Mouse (Mus musculus): ENCODE data around the gene Haspin. TPM values are rescaled to one million over a fixed set of nuclear protein-coding genes. Genes with fewer than 3 reads are reported as not detected.
A peak's percentile ranks its signal among the peaks of the same experiment; 100 is the strongest.
"Not testable (repeated sequence)": the region's sequence is repeated elsewhere in the genome, so short reads cannot be mapped to it uniquely, and the experiment has no call there.

Gene Haspin
- polyA plus RNA-seq, 1 experiment from 2014 or later = 2.5 TPM

DNA sequence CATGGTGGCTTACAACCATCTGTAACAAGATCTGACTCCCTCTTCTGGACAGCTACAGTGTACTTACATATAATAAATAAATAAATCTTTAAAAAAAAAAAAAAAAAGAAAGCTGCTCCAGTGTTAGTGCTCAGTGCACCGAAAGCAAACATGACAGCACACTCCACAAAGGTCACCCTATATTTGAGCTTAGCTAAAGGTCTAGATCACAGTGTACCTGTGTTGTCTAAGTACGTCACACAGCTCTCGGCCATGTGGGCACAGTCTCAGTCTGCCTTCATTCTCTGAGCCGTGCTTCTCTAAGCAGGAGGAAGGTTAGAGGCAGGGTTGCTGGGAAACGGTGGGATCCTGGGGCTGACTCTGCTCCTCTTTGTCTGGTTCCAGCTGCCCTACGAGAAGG is 11.6 kb downstream of the Haspin start:
- H3K4me2 ChIP-seq (ENCODE audit: low read length) = no peak overlapping the region
- no peaks in the 10 kb centered on the region for H3K4me1 ChIP-seq (ENCODE audit: control insufficient read depth, insufficient read depth, low read depth, low read length)
- ATAC-seq = no peak
- H3K9me3 ChIP-seq (ENCODE audit: control insufficient read depth, low read length) = no peaks in the 10 kb centered on the region
- no peak overlapping the region for H3K4me3 ChIP-seq (ENCODE audit: low read length)
- no peaks in the 10 kb centered on the region for H3K36me3 ChIP-seq (ENCODE audit: control insufficient read depth, insufficient read depth, low read length)
- H3K9ac ChIP-seq (ENCODE audit: low read depth, low read length) = no peak overlapping the region
- 90% methylated on average over 6 of the region's 6 CpGs for WGBS
- H3K27me3 ChIP-seq (replicated peaks; ENCODE audit: control insufficient read depth, insufficient read depth, low read length) = no peaks in the 10 kb centered on the region
- H3K27ac ChIP-seq (ENCODE audit: low read depth, low read length) = no peak overlapping the region

DNA sequence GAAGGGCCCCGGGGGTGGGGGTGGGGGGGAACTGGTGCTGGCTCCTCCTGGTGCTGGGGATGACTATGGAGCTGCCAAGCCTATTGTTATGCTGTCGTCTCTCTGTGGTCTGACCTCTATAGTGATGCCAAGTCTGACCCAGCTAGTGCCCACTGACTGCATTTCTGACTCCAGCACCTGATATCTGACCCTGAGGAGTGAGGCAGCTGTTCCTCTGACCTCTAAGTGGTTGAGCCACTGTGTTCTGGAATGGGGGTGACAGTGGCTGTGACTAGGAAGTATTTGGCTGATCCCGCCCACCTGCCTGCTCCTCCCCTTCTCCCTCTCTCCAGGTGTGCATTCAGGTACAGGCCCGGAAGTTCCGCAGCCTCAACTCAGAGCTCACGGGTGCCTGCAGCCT is 26.7 kb downstream of the Haspin start:
- Histone ChIP-seq H3K27ac (ENCODE audit: low read depth, low read length) (no peak overlapping the region), H3K9ac (ENCODE audit: low read depth, low read length) (no peak overlapping the region), H3K4me3 (ENCODE audit: low read length) (no peak overlapping the region), H3K36me3 (ENCODE audit: control insufficient read depth, insufficient read depth, low read length) (no peaks in the 10 kb centered on the region), H3K27me3 (replicated peaks; ENCODE audit: control insufficient read depth, insufficient read depth, low read length) (no peaks in the 10 kb centered on the region), H3K4me1 (ENCODE audit: control insufficient read depth, insufficient read depth, low read depth, low read length) (no peaks in the 10 kb centered on the region), H3K4me2 (ENCODE audit: low read length) (no peak overlapping the region), H3K9me3 (ENCODE audit: control insufficient read depth, low read length) (no peaks in the 10 kb centered on the region)
- whole genome bisulfite sequencing = 65% methylated on average over 6 of the region's 6 CpGs
- no peak for ATAC-seq

GRCm38 (mm10) chr11:73109941-73110340 is 28.2 kb downstream of the Haspin start:
- no peaks in the 10 kb centered on the region for H3K9me3 ChIP-seq (ENCODE audit: control insufficient read depth, low read length)
- no peak overlapping the region for H3K27ac ChIP-seq (ENCODE audit: low read depth, low read length)
- H3K4me2 ChIP-seq (ENCODE audit: low read length) = no peak overlapping the region
- H3K4me1 ChIP-seq (ENCODE audit: control insufficient read depth, insufficient read depth, low read depth, low read length) = no peaks in the 10 kb centered on the region
- H3K36me3 ChIP-seq (ENCODE audit: control insufficient read depth, insufficient read depth, low read length) = no peaks in the 10 kb centered on the region
- H3K27me3 ChIP-seq (replicated peaks; ENCODE audit: control insufficient read depth, insufficient read depth, low read length) = no peaks in the 10 kb centered on the region
- ATAC-seq = no peak
- H3K9ac ChIP-seq (ENCODE audit: low read depth, low read length) = no peak overlapping the region
- no peak overlapping the region for H3K4me3 ChIP-seq (ENCODE audit: low read length)
- WGBS = 79% methylated on average over 3 of the region's 3 CpGs

DNA sequence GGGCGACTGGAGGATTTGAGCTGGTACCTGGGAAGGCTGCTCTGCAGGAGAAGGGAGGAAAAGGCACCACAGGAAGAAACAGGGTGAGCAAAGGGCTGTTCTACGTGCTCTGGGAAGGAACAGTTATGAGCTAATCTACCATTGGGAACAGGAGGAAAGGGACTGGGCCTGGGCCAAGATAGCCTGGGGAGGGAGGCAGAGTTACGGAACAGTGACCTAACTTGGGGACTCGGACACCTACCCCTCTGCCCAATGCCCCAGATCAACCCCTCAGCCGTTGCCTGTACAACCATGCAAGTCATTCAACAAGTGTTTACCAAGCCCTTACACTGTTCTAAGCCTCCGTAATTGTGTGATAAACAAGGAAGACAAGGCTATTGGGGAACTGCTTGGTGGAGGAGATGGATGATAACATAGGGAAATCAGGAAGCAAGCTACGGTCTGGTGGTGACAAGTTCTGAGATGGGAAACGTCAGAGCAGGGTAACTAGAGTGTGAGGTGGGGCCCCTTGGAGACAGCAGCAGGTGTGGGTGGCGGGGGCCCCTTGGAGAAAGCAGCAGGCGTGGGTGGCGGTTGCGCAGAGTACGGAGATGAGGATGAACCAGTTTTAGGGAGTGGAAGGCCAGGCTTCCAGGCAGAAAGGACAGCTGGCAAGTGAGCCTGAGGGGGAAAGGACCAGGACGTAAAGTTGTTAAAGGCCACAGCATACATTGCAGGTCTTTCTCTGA is 29.0 kb downstream of the Haspin start:
- Histone ChIP-seq H3K27ac (ENCODE audit: low read depth, low read length) (no peak overlapping the region), H3K9ac (ENCODE audit: low read depth, low read length) (no peak overlapping the region), H3K27me3 (replicated peaks; ENCODE audit: control insufficient read depth, insufficient read depth, low read length) (no peaks in the 10 kb centered on the region), H3K9me3 (ENCODE audit: control insufficient read depth, low read length) (no peaks in the 10 kb centered on the region), H3K36me3 (ENCODE audit: control insufficient read depth, insufficient read depth, low read length) (no peaks in the 10 kb centered on the region), H3K4me3 (ENCODE audit: low read length) (no peak overlapping the region), H3K4me1 (ENCODE audit: control insufficient read depth, insufficient read depth, low read depth, low read length) (no peaks in the 10 kb centered on the region), H3K4me2 (ENCODE audit: low read length) (no peak overlapping the region)
- WGBS = 84% methylated on average over 14 of the region's 14 CpGs
- ATAC-seq = no peak

DNA sequence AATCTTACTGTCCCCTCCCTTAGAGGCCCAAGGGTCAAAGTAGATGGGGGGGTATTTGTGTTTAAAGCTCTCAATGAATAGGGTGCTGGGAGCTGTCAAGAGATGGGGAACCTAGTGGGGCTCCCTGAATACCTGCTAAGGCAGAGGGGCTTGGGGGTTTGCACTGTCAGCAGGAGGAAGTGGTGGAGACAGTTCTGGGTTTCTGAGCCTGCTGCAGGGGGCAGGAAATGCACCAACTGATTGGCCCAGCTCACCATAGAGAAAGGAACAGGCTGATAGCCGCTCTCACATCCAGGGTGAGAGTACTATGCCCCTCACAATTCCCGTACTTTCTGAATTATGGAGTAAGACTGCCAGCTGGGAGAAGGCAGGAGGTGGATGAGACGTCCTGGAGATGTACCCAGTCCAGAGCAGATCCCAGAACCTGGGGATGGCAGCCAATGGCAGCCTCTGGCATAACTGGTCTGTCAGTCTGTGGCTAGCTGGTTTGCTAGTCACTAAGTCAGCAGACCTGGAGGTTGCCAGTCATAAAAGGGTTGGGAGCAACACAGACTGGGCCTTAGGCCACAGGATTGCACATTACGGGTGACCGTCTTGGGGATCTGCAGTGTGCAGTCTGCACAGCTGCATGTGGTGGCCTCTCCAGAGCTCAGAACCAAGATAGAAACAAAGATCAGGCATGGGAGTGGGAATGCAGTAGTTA is 29.7 kb downstream of the Haspin start:
- peak overlapping the region; percentile 5 for H3K9ac ChIP-seq (ENCODE audit: low read depth, low read length)
- no peaks in the 10 kb centered on the region for H3K27me3 ChIP-seq (replicated peaks; ENCODE audit: control insufficient read depth, insufficient read depth, low read length)
- H3K4me1 ChIP-seq (ENCODE audit: control insufficient read depth, insufficient read depth, low read depth, low read length) = no peaks in the 10 kb centered on the region
- no peaks in the 10 kb centered on the region for H3K9me3 ChIP-seq (ENCODE audit: control insufficient read depth, low read length)
- H3K4me2 ChIP-seq (ENCODE audit: low read length) = no peak overlapping the region
- no peak for ATAC-seq
- H3K36me3 ChIP-seq (ENCODE audit: control insufficient read depth, insufficient read depth, low read length) = no peaks in the 10 kb centered on the region
- H3K4me3 ChIP-seq (ENCODE audit: low read length) = no peak overlapping the region
- no peak overlapping the region for H3K27ac ChIP-seq (ENCODE audit: low read depth, low read length)
- WGBS = 77% methylated on average over 5 of the region's 5 CpGs

DNA sequence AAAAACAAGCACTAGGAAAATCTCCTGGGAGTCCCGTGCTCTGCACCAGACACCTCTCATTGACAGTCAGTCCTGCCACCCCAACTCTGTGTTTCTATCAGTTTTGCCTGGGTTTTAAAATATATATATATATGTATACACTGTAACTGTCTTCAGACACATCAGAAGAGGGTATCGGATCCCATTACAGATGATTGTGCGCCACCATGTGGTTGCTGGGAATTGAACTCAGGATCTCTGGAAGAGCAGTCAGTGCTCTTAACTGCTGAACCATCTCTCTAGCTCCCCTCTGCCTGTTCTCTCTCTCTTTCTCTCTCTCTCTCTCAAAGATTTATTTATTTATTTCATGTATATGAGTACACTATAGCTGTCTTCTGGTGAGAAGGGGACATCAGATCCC is 30.7 kb downstream of the Haspin start:
- ATAC-seq; H3K9me3 ChIP-seq (ENCODE audit: control insufficient read depth, low read length); H3K9ac ChIP-seq (ENCODE audit: low read depth, low read length); H3K4me1 ChIP-seq (ENCODE audit: control insufficient read depth, insufficient read depth, low read depth, low read length); H3K36me3 ChIP-seq (ENCODE audit: control insufficient read depth, insufficient read depth, low read length); H3K4me2 ChIP-seq (ENCODE audit: low read length); H3K27ac ChIP-seq (ENCODE audit: low read depth, low read length); H3K27me3 ChIP-seq (replicated peaks; ENCODE audit: control insufficient read depth, insufficient read depth, low read length); H3K4me3 ChIP-seq (ENCODE audit: low read length): not testable (repeated sequence)
- 55% methylated on average over 3 of the region's 3 CpGs for WGBS

- H3K9ac ChIP-seq (ENCODE audit: low read depth, low read length) = no peak overlapping the region
- ATAC-seq = no peak
- H3K27ac ChIP-seq (ENCODE audit: low read depth, low read length) = no peak overlapping the region
Observed at GRCm38 (mm10) chr11:73105246-73105645, 32.8 kb downstream of the Haspin start.

GRCm38 (mm10) chr11:73101308-73101707 is 36.8 kb downstream of the Haspin start:
- Histone ChIP-seq H3K36me3 (ENCODE audit: control insufficient read depth, insufficient read depth, low read length) (no peaks in the 10 kb centered on the region), H3K4me2 (ENCODE audit: low read length) (no peak overlapping the region), H3K9ac (ENCODE audit: low read depth, low read length) (no peak overlapping the region), H3K4me1 (ENCODE audit: control insufficient read depth, insufficient read depth, low read depth, low read length) (no peaks in the 10 kb centered on the region), H3K27me3 (replicated peaks; ENCODE audit: control insufficient read depth, insufficient read depth, low read length) (no peaks in the 10 kb centered on the region), H3K4me3 (ENCODE audit: low read length) (no peak overlapping the region), H3K27ac (ENCODE audit: low read depth, low read length) (no peak overlapping the region), H3K9me3 (ENCODE audit: control insufficient read depth, low read length) (no peaks in the 10 kb centered on the region)
- WGBS = 83% methylated on average over 4 of the region's 4 CpGs
- no peak for ATAC-seq

More at GRCm38 (mm10) chr11:73105246-73105645, 32.8 kb downstream of the Haspin start:
- WGBS = 53% methylated on average over 3 of the region's 3 CpGs
- no peaks in the 10 kb centered on the region for H3K9me3 ChIP-seq (ENCODE audit: control insufficient read depth, low read length)
- no peak overlapping the region for H3K4me3 ChIP-seq (ENCODE audit: low read length)
- H3K4me1 ChIP-seq (ENCODE audit: control insufficient read depth, insufficient read depth, low read depth, low read length) = no peaks in the 10 kb centered on the region
- no peaks in the 10 kb centered on the region for H3K36me3 ChIP-seq (ENCODE audit: control insufficient read depth, insufficient read depth, low read length)
- H3K4me2 ChIP-seq (ENCODE audit: low read length) = no peak overlapping the region
- H3K27me3 ChIP-seq (replicated peaks; ENCODE audit: control insufficient read depth, insufficient read depth, low read length) = no peaks in the 10 kb centered on the region

- no peak overlapping the region for H3K9ac ChIP-seq (ENCODE audit: low read depth, low read length)
- no peak overlapping the region for H3K4me2 ChIP-seq (ENCODE audit: low read length)
- no peak overlapping the region for H3K4me3 ChIP-seq (ENCODE audit: low read length)
- 58% methylated on average over 14 of the region's 14 CpGs for WGBS
- no peak overlapping the region for H3K27ac ChIP-seq (ENCODE audit: low read depth, low read length)
- H3K36me3 ChIP-seq (ENCODE audit: control insufficient read depth, insufficient read depth, low read length) = no peaks in the 10 kb centered on the region
- H3K9me3 ChIP-seq (ENCODE audit: control insufficient read depth, low read length) = no peaks in the 10 kb centered on the region
- no peak for ATAC-seq
- H3K27me3 ChIP-seq (replicated peaks; ENCODE audit: control insufficient read depth, insufficient read depth, low read length) = no peaks in the 10 kb centered on the region
- H3K4me1 ChIP-seq (ENCODE audit: control insufficient read depth, insufficient read depth, low read depth, low read length) = no peaks in the 10 kb centered on the region
Observed at GRCm38 (mm10) chr11:73099976-73100750, 37.9 kb downstream of the Haspin start.
